Mouse (Mus musculus) stomach, postnatal 0 days (tissue): ENCODE results near the gene Zkscan5.

Experiments
- CTCF ChIP-seq: IDR thresholded peaks from 2 replicates; pipeline ENCODE4 v1.5.1; 2016; ENCODE audit warnings: antibody characterized with exemption, low read depth, mild to moderate bottlenecking, moderate library complexity
- EP300 ChIP-seq: optimal IDR thresholded peaks from 2 replicates; pipeline ENCODE3; 2016; ENCODE audit warnings: antibody characterized with exemption

DNA sequence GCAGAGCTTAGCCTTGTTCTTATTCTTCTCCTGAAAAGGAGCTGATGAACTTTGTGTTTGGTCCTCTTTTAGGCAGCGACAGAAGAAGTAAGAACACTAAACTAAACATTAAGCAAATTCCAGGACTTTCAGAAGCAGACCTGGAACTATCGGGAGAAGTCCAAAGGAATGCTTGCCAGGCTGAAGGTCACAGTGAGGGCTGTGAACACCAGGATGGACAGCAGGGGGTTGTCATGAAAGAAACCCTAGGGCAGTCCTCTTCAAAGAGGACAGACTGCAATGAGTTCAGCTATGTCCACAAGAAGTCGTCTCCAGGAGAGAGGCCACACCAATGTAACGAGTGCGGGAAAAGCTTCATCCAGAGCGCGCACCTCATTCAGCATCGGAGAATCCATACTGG lies 15.6 kb downstream of the Zkscan5 start:
- no peak for TF ChIP-seq EP300
- no peak for TF ChIP-seq CTCF
